Mouse (Mus musculus): ENCODE measurements around the gene Ctss. TPM values are rescaled to one million over a fixed set of nuclear protein-coding genes. Genes with fewer than 3 reads are reported as not detected.

The Ctss gene
- polyA plus RNA-seq, 1 experiment from 2014 or later: 11.1 TPM

DNA sequence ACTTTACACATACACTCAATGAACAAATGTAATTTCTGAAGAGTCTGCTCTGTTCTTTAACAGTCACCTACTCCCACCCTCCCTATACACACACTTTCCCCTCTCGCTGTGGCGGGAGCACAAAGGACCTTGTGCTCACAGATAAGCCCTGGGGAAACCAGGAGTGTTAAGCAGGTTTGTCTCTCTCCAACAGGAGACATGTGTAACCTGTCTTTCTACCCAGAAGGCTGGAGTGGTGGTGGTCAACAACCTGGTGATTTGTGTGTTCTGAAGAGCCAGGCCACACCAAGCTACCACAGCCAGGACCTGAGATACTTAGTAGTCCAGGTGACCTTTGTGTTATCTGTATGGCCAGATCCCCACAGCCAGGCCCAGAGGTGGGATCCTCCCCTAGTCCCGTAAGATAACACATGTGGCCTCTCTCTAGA is 10.0 kb upstream of the Ctss start:
- no peak overlapping the region for H3K27ac ChIP-seq
- 95% methylated on average over 3 of the region's 3 CpGs for WGBS
- ATAC-seq (replicated peaks): no peak
- no peaks in the 10 kb centered on the region for H3K36me3 ChIP-seq (replicated peaks)
- no peaks in the 10 kb centered on the region for H3K9me3 ChIP-seq
- no peak overlapping the region for H3K9ac ChIP-seq
- no peak overlapping the region for H3K4me2 ChIP-seq
- H3K4me3 ChIP-seq: no peak overlapping the region
- no peaks in the 10 kb centered on the region for H3K4me1 ChIP-seq
- no peaks in the 10 kb centered on the region for H3K27me3 ChIP-seq (replicated peaks)

DNA sequence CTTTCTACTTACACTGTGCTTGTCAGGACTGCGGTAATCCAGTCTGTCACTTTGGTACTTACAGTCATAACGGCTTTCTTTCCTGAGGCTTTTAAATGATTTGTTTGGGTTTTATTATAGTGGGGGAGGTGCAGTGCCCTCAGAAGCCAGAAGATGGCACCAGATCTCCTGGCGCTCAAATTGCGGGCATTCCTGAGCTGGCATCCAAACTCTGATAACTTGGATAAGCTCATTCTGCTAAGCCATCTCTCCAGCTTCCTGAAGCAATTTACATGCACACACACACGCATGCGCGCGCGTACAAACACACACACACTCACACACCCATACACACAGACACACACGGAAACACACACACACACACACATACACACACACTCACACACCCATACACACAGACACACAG is 9.1 kb upstream of the Ctss start:
- Histone ChIP-seq H3K4me2 (no peak overlapping the region), H3K9ac (no peak overlapping the region), H3K4me3 (no peak overlapping the region), H3K36me3 (replicated peaks) (no peaks in the 10 kb centered on the region), H3K27me3 (replicated peaks) (no peaks in the 10 kb centered on the region), H3K9me3 (no peaks in the 10 kb centered on the region), H3K27ac (no peak overlapping the region), H3K4me1 (no peaks in the 10 kb centered on the region)
- 32% methylated on average over 10 of the region's 10 CpGs for WGBS
- ATAC-seq (replicated peaks): peak; percentile 69

DNA sequence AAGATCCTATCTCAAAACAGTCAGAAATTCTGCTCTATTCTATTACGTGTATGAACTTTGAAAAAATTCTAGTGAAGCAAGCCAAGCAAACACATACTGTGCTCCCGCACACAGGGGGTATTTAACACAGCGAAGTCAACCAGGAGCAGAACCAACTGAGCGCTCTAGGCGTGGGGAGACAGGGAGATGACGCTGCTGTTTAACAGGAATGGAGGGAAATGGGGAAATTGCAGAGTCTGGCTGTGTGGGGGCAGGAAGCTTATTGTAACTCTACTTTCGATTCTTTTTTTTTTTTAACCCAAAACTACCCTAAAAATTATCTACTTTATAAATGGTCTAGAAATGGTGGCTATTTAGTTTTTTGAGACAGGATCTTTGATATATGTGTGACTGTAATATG is 7.7 kb upstream of the Ctss start:
- Histone ChIP-seq H3K27ac (no peak overlapping the region), H3K27me3 (replicated peaks) (no peaks in the 10 kb centered on the region)
- 79% methylated on average over 7 of the region's 7 CpGs for WGBS

DNA sequence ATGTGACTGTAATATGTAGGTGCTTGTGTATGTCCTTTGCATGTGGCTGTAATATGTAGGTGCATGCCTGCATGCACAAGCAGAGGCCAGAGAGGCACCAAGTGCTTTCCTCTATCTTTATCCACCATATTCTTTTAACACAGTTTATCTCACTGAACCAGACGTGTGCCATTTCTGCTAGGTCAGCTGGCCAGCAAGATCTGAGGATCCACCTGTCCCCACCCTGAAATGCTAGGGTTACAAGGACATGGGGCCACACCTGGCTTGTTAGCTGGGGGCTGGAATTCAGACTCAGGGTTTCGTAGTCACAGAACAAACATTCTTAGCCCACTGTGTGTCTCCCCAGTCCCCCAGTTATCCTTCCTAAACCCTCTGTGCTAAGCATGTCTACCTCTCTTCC is 7.3 kb upstream of the Ctss start:
- H3K27ac ChIP-seq: no peak overlapping the region
- H3K27me3 ChIP-seq (replicated peaks): no peaks in the 10 kb centered on the region
- no peak for ATAC-seq (replicated peaks)
- no peak overlapping the region for H3K9ac ChIP-seq
- no peak overlapping the region for H3K4me2 ChIP-seq
- no peak overlapping the region for H3K4me3 ChIP-seq
- no peaks in the 10 kb centered on the region for H3K4me1 ChIP-seq
- no peaks in the 10 kb centered on the region for H3K36me3 ChIP-seq (replicated peaks)
- 81% methylated on average over 2 of the region's 2 CpGs for WGBS
- no peaks in the 10 kb centered on the region for H3K9me3 ChIP-seq

More for the DNA sequence above, 7.7 kb upstream of the Ctss start:
- Histone ChIP-seq H3K4me3 (no peak overlapping the region), H3K9ac (no peak overlapping the region), H3K4me2 (no peak overlapping the region), H3K9me3 (no peaks in the 10 kb centered on the region), H3K36me3 (replicated peaks) (no peaks in the 10 kb centered on the region), H3K4me1 (no peaks in the 10 kb centered on the region)
- no peak for ATAC-seq (replicated peaks)

DNA sequence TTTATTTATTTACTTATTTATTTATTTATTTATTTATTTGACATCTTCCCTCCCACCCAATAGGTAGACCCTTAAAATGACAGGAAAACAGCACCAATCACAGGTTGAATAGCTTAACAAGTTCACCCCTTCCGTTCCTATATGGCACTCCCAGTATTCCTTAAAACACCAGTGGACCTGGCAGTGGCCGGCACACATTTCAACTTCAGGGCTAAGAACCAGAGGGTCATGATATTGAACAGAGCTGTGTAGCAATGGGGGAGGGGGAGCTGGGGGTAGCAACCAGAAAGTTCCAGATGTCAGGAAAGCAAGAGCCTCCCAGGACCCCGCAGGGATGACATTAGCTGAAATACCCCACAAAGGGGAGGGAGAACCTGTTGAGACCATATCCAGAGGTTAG is 6.5 kb upstream of the Ctss start:
- no peak for ATAC-seq (replicated peaks)

DNA sequence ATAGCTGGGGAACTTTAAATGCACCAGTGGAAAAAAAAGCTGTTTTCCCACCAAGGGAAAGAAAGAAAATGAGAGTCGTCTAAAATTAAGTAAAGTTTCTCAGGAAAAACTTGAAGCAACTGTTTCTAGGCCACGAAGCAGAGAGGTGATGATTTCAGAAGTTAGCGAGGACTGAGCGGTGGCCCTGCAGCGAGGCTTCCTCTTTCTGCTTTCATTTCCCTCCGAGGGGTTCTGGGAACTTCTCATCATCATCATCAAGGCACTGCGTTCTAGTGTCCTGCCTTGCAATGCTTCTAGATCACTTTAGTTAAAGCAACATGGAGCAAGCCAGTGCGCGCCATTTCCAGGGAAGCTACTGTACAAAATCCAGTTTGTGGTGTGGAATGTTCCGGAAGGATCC is 5.4 kb upstream of the Ctss start:
- H3K36me3 ChIP-seq (replicated peaks): no peaks in the 10 kb centered on the region
- H3K9me3 ChIP-seq: no peaks in the 10 kb centered on the region
- no peaks in the 10 kb centered on the region for H3K4me1 ChIP-seq

More for the DNA sequence above, 6.5 kb upstream of the Ctss start:
- Histone ChIP-seq H3K4me1 (no peaks in the 10 kb centered on the region), H3K4me2 (no peak overlapping the region), H3K4me3 (no peak overlapping the region), H3K9me3 (no peaks in the 10 kb centered on the region), H3K36me3 (replicated peaks) (no peaks in the 10 kb centered on the region), H3K27ac (no peak overlapping the region), H3K9ac (no peak overlapping the region), H3K27me3 (replicated peaks) (no peaks in the 10 kb centered on the region)
- 86% methylated on average over 3 of the region's 3 CpGs for WGBS

DNA sequence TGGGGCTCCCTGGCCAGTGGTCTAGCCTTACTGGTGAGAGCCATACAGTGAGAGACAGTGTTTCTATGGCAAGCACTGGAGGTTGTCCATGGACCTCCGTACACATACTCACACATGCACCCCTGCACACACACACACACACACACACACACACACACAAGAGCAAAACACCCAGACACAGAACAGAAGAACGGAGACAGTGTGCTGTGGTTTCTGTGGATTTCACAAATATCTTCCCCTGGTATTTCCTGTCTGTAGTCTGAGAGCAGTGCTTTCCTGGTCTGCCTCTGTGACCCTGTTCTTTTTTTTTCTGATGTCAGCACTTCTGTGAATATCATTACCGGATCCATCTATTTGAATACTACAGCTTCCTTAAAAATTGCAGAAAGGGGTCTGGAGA is 2.9 kb upstream of the Ctss start:
- no peak overlapping the region for H3K27ac ChIP-seq
- no peak overlapping the region for H3K4me3 ChIP-seq
- H3K36me3 ChIP-seq (replicated peaks): no peaks in the 10 kb centered on the region
- no peak overlapping the region for H3K4me2 ChIP-seq
- no peak overlapping the region for H3K9ac ChIP-seq
- 80% methylated on average over 3 of the region's 3 CpGs for WGBS
- no peaks in the 10 kb centered on the region for H3K9me3 ChIP-seq
- no peaks in the 10 kb centered on the region for H3K4me1 ChIP-seq
- no peak for ATAC-seq (replicated peaks)
- no peaks in the 10 kb centered on the region for H3K27me3 ChIP-seq (replicated peaks)

More for the DNA sequence above, 5.4 kb upstream of the Ctss start:
- 93% methylated on average over 10 of the region's 10 CpGs for WGBS
- ATAC-seq (replicated peaks): no peak
- H3K27me3 ChIP-seq (replicated peaks): no peaks in the 10 kb centered on the region
- no peak overlapping the region for H3K4me2 ChIP-seq
- no peak overlapping the region for H3K4me3 ChIP-seq
- H3K9ac ChIP-seq: no peak overlapping the region
- no peak overlapping the region for H3K27ac ChIP-seq

DNA sequence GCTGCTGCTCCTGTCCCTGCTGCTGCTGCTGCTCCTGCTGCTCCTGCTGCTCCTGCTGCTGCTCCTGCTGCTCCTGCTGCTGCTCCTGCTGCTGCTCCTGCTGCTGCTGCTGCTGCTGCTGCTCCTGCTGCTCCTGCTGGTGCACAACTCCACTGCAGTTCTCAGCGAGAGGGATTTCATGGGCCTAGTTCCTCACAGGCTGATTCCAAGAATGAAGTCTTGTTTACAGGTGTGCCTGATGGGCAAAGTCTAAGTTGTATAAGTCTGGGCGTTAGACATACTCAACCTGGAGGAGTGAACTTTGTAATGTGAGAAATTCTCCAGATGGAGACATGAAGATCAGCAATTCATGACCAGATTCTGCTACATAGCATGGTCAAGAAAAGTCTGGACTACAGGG is 1.9 kb upstream of the Ctss start:
- no peaks in the 10 kb centered on the region for H3K4me1 ChIP-seq
- 66% methylated on average over 2 of the region's 2 CpGs for WGBS
- H3K27ac ChIP-seq: no peak overlapping the region
- H3K4me3 ChIP-seq: no peak overlapping the region
- no peak for ATAC-seq (replicated peaks)
- no peaks in the 10 kb centered on the region for H3K9me3 ChIP-seq
- no peaks in the 10 kb centered on the region for H3K36me3 ChIP-seq (replicated peaks)
- H3K27me3 ChIP-seq (replicated peaks): no peaks in the 10 kb centered on the region
- H3K4me2 ChIP-seq: no peak overlapping the region
- no peak overlapping the region for H3K9ac ChIP-seq

DNA sequence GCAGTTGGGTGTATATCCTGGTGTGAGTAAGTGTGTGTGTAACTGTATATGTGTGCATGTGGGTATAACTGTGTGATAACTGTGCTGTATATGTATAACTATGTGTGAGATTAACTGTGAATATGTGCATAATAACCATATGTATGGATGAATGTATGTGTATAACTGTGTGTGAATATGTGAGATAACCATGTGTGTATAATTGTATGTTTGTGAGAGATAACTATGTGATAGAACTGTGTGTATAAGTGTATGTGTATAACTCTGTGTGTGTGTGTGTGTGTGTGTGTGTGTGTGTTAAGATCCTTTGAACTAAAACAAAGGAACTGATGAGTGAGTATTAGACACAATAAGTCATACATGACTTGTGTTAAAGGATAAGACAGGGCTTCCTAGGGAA is 475 bp upstream of the Ctss start:
- no peaks in the 10 kb centered on the region for H3K9me3 ChIP-seq
- H3K27me3 ChIP-seq (replicated peaks): no peaks in the 10 kb centered on the region
- H3K36me3 ChIP-seq (replicated peaks): no peaks in the 10 kb centered on the region
- no peak overlapping the region for H3K9ac ChIP-seq
- H3K4me3 ChIP-seq: no peak overlapping the region
- H3K4me2 ChIP-seq: no peak overlapping the region
- ATAC-seq (replicated peaks): no peak
- no peaks in the 10 kb centered on the region for H3K4me1 ChIP-seq
- no peak overlapping the region for H3K27ac ChIP-seq

DNA sequence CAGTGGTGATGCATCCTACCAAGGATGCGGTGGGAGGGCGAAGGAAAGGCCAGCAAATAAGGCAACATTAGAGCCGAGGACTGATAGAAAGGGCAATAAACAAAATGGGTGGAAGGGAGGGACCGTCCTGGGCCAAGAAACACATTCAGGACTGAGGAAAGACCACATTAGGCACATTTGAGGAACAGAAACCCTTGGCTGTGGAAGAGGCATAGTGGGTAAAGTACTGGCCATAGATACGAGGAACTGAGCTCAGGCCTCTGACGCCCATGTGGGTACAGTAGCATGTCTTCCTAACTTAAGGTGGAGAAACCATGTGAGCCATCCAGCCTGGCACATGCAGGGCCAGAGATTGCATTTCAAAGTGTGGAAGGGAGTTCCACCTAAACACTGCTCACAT is 3.2 kb downstream of the Ctss start:
- Histone ChIP-seq H3K27me3 (replicated peaks) (no peaks in the 10 kb centered on the region), H3K36me3 (replicated peaks) (no peaks in the 10 kb centered on the region), H3K9ac (no peak overlapping the region), H3K4me1 (no peaks in the 10 kb centered on the region), H3K27ac (no peak overlapping the region), H3K9me3 (no peaks in the 10 kb centered on the region), H3K4me3 (no peak overlapping the region), H3K4me2 (no peak overlapping the region)
- WGBS: 86% methylated on average over 6 of the region's 6 CpGs
- ATAC-seq (replicated peaks): no peak

DNA sequence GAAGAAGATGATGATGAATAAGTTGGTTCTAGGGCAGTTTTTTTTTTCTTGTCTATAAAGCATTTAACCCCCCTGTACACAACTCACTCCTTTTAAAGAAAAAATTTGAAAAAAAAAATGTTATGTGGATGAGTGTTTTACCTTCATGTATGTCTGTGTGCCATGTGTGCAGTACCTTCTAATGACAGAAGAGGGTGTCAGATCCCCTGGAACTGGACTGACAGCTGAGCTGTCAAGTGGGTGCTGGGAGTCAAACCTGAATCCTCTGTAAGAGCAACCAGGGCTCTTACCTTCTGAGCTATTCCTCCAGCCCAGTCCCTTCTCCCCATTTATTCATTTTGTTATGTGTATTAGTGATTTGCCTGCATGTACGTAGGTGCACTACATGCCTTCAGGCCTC is 4.4 kb downstream of the Ctss start:
- Histone ChIP-seq H3K4me1 (no peaks in the 10 kb centered on the region), H3K9me3 (no peaks in the 10 kb centered on the region), H3K4me2 (no peak overlapping the region), H3K27me3 (replicated peaks) (no peaks in the 10 kb centered on the region), H3K36me3 (replicated peaks) (no peaks in the 10 kb centered on the region), H3K9ac (no peak overlapping the region), H3K27ac (no peak overlapping the region), H3K4me3 (no peak overlapping the region)
- 92% methylated on average over 1 of the region's 1 CpGs for WGBS
- ATAC-seq (replicated peaks): no peak

DNA sequence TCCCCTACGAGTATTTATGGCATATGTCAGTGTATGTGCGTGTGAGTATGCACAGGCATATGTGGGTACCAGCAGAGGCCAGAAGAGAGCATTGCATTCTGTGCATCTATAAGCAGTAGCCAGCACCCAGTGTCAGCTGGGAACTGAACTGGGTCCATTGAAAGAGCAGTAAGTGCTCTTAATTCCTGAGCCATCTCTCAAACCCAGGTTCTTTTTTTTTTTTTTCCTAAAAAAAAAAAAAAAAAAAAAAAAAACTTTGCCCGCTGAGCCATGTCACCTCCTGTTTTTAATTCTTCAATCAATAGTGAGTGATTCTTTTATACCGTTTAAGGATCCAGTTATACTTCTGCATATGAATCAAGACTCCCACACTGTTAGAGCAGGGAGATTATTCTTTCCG is 6.8 kb downstream of the Ctss start:
- no peaks in the 10 kb centered on the region for H3K27me3 ChIP-seq (replicated peaks)
- no peaks in the 10 kb centered on the region for H3K9me3 ChIP-seq
- no peak overlapping the region for H3K9ac ChIP-seq
- H3K36me3 ChIP-seq (replicated peaks): no peaks in the 10 kb centered on the region
- 91% methylated on average over 5 of the region's 5 CpGs for WGBS
- no peak overlapping the region for H3K4me2 ChIP-seq
- H3K27ac ChIP-seq: no peak overlapping the region
- no peak overlapping the region for H3K4me3 ChIP-seq
- H3K4me1 ChIP-seq: no peaks in the 10 kb centered on the region
- no peak for ATAC-seq (replicated peaks)

DNA sequence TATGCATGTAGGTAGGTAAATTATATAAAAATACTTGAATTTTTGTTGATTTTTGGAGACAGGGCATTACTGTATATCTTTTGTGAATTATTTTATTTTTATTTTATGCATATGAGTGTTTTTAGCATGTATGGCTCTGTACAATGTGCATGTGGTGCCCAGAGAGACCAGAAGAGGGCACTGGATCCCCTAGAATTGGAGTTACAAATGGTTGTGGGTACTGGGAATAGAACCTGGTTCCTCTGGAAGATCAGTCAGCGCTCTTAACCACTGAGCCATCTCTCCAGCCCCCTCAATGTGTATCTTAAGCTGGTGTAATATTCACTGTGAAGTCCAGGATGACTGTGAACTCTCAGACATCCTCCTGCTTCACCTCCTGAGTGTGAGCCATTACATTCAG is 8.3 kb downstream of the Ctss start:
- Histone ChIP-seq H3K9me3 (no peaks in the 10 kb centered on the region), H3K4me2 (no peak overlapping the region), H3K4me3 (no peak overlapping the region), H3K9ac (no peak overlapping the region), H3K4me1 (no peaks in the 10 kb centered on the region), H3K27ac (no peak overlapping the region), H3K27me3 (replicated peaks) (no peaks in the 10 kb centered on the region), H3K36me3 (replicated peaks) (no peaks in the 10 kb centered on the region)
- no peak for ATAC-seq (replicated peaks)
- 93% methylated on average over 1 of the region's 1 CpGs for WGBS

DNA sequence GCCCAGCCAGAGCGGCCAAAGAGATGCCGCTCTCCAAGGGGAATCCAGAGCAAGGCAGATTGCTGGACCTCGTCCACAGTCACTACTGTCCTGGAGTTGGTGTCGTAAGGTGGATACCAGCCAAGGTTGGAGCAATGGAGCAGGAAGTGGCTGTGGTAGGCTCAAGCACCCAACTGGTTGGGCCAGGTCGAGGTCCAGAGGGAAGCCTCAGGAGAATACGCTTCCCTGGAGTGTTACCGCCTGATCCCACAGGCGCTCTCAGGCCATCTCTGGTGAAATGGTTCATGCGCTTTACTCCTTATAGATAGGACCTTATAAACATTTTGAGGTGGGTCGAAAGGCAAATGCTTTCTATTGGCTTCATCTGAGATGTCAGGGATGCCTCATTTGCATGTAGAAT is 12.3 kb downstream of the Ctss start:
- H3K36me3 ChIP-seq (replicated peaks): no peaks in the 10 kb centered on the region
- no peak overlapping the region for H3K27ac ChIP-seq
- H3K9ac ChIP-seq: no peak overlapping the region
- no peak overlapping the region for H3K4me3 ChIP-seq
- no peaks in the 10 kb centered on the region for H3K9me3 ChIP-seq
- H3K27me3 ChIP-seq (replicated peaks): no peaks in the 10 kb centered on the region
- 92% methylated on average over 10 of the region's 10 CpGs for WGBS
- no peak for ATAC-seq (replicated peaks)
- no peaks in the 10 kb centered on the region for H3K4me1 ChIP-seq
- no peak overlapping the region for H3K4me2 ChIP-seq
